Mouse (Mus musculus): ENCODE measurements at regions not wholly inside any gene's neighbourhood (a gene's known extent, or its start where the extent isn't known, plus 50 kb on each side); places are given as distances from the start of the nearest gene placed in this dataset.

- 47% methylated on average over 8 of the region's 8 CpGs for WGBS
- no peak overlapping the region for H3K27ac ChIP-seq (ENCODE audit: control insufficient read depth, insufficient read depth, low read depth, low read length, poor library complexity)
Measured at GRCm38 (mm10) chr8:115494353-115494752, 213.2 kb downstream of the Maf start.

GRCm38 (mm10) chr8:115486904-115487303 lies 220.7 kb downstream of the Maf start:
- Histone ChIP-seq H3K4me3 (replicated peaks; ENCODE audit: control insufficient read depth, low read depth, low read length) (no peak overlapping the region), H3K27ac (ENCODE audit: control insufficient read depth, insufficient read depth, low read depth, low read length, poor library complexity) (peak overlapping the region; percentile 40; the same call in 1 of the 2 replicates), H3K4me1 (ENCODE audit: control insufficient read depth, insufficient read depth, low read length) (peaks cover 4% of the 10 kb centered on the region)
- 22% methylated on average over 3 of the region's 3 CpGs for WGBS
- TF ChIP-seq POLR2A (IDR thresholded peaks at IDR 0.05; ENCODE audit: borderline replicate concordance, control insufficient read depth, low read depth, low read length): no peak
- no peak for TF ChIP-seq CTCF (IDR thresholded peaks at IDR 0.05; ENCODE audit: control insufficient read depth, insufficient read depth, low read length)

More at GRCm38 (mm10) chr8:115494353-115494752, 213.2 kb downstream of the Maf start:
- H3K4me1 ChIP-seq (ENCODE audit: control insufficient read depth, insufficient read depth, low read length): no peaks in the 10 kb centered on the region; the same call in 1 of the 2 replicates
- no peak overlapping the region for H3K4me3 ChIP-seq (replicated peaks; ENCODE audit: control insufficient read depth, low read depth, low read length)
- TF ChIP-seq CTCF (IDR thresholded peaks at IDR 0.05; ENCODE audit: control insufficient read depth, insufficient read depth, low read length) (no peak), POLR2A (IDR thresholded peaks at IDR 0.05; ENCODE audit: borderline replicate concordance, control insufficient read depth, low read depth, low read length) (no peak)

GRCm38 (mm10) chr8:115481136-115481535 lies 226.5 kb downstream of the Maf start:
- 86% methylated on average over 7 of the region's 7 CpGs for WGBS
- no peak overlapping the region for H3K4me3 ChIP-seq (replicated peaks; ENCODE audit: control insufficient read depth, low read depth, low read length)
- peaks cover 2% of the 10 kb centered on the region for H3K4me1 ChIP-seq (ENCODE audit: control insufficient read depth, insufficient read depth, low read length)

GRCm38 (mm10) chr8:115478406-115479060 lies 229.1 kb downstream of the Maf start:
- Histone ChIP-seq H3K27ac (ENCODE audit: control insufficient read depth, insufficient read depth, low read depth, low read length, poor library complexity) (no peak overlapping the region), H3K4me3 (replicated peaks; ENCODE audit: control insufficient read depth, low read depth, low read length) (no peak overlapping the region), H3K4me1 (ENCODE audit: control insufficient read depth, insufficient read depth, low read length) (no peaks in the 10 kb centered on the region)
- TF ChIP-seq POLR2A (IDR thresholded peaks at IDR 0.05; ENCODE audit: borderline replicate concordance, control insufficient read depth, low read depth, low read length) (no peak), CTCF (IDR thresholded peaks at IDR 0.05; ENCODE audit: control insufficient read depth, insufficient read depth, low read length) (no peak)
- 77% methylated on average over 11 of the region's 11 CpGs for WGBS

More at GRCm38 (mm10) chr8:115481136-115481535, 226.5 kb downstream of the Maf start:
- TF ChIP-seq POLR2A (IDR thresholded peaks at IDR 0.05; ENCODE audit: borderline replicate concordance, control insufficient read depth, low read depth, low read length) (no peak), CTCF (IDR thresholded peaks at IDR 0.05; ENCODE audit: control insufficient read depth, insufficient read depth, low read length) (no peak)
- H3K27ac ChIP-seq (ENCODE audit: control insufficient read depth, insufficient read depth, low read depth, low read length, poor library complexity): no peak overlapping the region

GRCm38 (mm10) chr8:115476071-115476470 lies 231.5 kb downstream of the Maf start:
- Histone ChIP-seq H3K4me3 (replicated peaks; ENCODE audit: control insufficient read depth, low read depth, low read length) (no peak overlapping the region), H3K4me1 (ENCODE audit: control insufficient read depth, insufficient read depth, low read length) (no peaks in the 10 kb centered on the region), H3K27ac (ENCODE audit: control insufficient read depth, insufficient read depth, low read depth, low read length, poor library complexity) (no peak overlapping the region)
- TF ChIP-seq CTCF (IDR thresholded peaks at IDR 0.05; ENCODE audit: control insufficient read depth, insufficient read depth, low read length) (no peak), POLR2A (IDR thresholded peaks at IDR 0.05; ENCODE audit: borderline replicate concordance, control insufficient read depth, low read depth, low read length) (no peak)
- WGBS: 81% methylated on average over 9 of the region's 9 CpGs

GRCm38 (mm10) chr8:115475156-115475555 lies 232.4 kb downstream of the Maf start:
- H3K4me1 ChIP-seq (ENCODE audit: control insufficient read depth, insufficient read depth, low read length): no peaks in the 10 kb centered on the region
- H3K27ac ChIP-seq (ENCODE audit: control insufficient read depth, insufficient read depth, low read depth, low read length, poor library complexity): no peak overlapping the region
- H3K4me3 ChIP-seq (replicated peaks; ENCODE audit: control insufficient read depth, low read depth, low read length): no peak overlapping the region
- TF ChIP-seq CTCF (IDR thresholded peaks at IDR 0.05; ENCODE audit: control insufficient read depth, insufficient read depth, low read length) (no peak), POLR2A (IDR thresholded peaks at IDR 0.05; ENCODE audit: borderline replicate concordance, control insufficient read depth, low read depth, low read length) (no peak)
- 79% methylated on average over 10 of the region's 10 CpGs for WGBS

- TF ChIP-seq CTCF (IDR thresholded peaks at IDR 0.05; ENCODE audit: control insufficient read depth, insufficient read depth, low read length): no peak
- no peak overlapping the region for H3K27ac ChIP-seq (ENCODE audit: control insufficient read depth, insufficient read depth, low read depth, low read length, poor library complexity)
- whole genome bisulfite sequencing: 56% methylated on average over 8 of the region's 8 CpGs
- no peak overlapping the region for H3K4me3 ChIP-seq (replicated peaks; ENCODE audit: control insufficient read depth, low read depth, low read length)
- no peaks in the 10 kb centered on the region for H3K4me1 ChIP-seq (ENCODE audit: control insufficient read depth, insufficient read depth, low read length)
Measured at GRCm38 (mm10) chr8:115473974-115474373, 233.6 kb downstream of the Maf start.

GRCm38 (mm10) chr8:115466553-115466952 lies 241.0 kb downstream of the Maf start:
- H3K27ac ChIP-seq (ENCODE audit: control insufficient read depth, insufficient read depth, low read depth, low read length, poor library complexity): no peak overlapping the region
- 39% methylated on average over 9 of the region's 9 CpGs for WGBS
- no peak overlapping the region for H3K4me3 ChIP-seq (replicated peaks; ENCODE audit: control insufficient read depth, low read depth, low read length)
- no peaks in the 10 kb centered on the region; the same call in 1 of the 2 replicates for H3K4me1 ChIP-seq (ENCODE audit: control insufficient read depth, insufficient read depth, low read length)
- TF ChIP-seq POLR2A (IDR thresholded peaks at IDR 0.05; ENCODE audit: borderline replicate concordance, control insufficient read depth, low read depth, low read length) (no peak), CTCF (IDR thresholded peaks at IDR 0.05; ENCODE audit: control insufficient read depth, insufficient read depth, low read length) (no peak)
